Mouse (Mus musculus): ENCODE results near the gene Tmbim4. TPM values are rescaled to one million over a fixed set of nuclear protein-coding genes. Genes with fewer than 3 reads are reported as not detected.

Gene Tmbim4
- total and polyA plus RNA-seq, 3 experiments = 146 to 487 (median 146) TPM

GRCm38 (mm10) chr10:120245681-120246080 lies 44.3 kb downstream of the Tmbim4 start:
- DNase-seq = no peak

GRCm38 (mm10) chr10:120246994-120247750 lies 45.8 kb downstream of the Tmbim4 start:
- DNase-seq = peak; percentile 28

DNA sequence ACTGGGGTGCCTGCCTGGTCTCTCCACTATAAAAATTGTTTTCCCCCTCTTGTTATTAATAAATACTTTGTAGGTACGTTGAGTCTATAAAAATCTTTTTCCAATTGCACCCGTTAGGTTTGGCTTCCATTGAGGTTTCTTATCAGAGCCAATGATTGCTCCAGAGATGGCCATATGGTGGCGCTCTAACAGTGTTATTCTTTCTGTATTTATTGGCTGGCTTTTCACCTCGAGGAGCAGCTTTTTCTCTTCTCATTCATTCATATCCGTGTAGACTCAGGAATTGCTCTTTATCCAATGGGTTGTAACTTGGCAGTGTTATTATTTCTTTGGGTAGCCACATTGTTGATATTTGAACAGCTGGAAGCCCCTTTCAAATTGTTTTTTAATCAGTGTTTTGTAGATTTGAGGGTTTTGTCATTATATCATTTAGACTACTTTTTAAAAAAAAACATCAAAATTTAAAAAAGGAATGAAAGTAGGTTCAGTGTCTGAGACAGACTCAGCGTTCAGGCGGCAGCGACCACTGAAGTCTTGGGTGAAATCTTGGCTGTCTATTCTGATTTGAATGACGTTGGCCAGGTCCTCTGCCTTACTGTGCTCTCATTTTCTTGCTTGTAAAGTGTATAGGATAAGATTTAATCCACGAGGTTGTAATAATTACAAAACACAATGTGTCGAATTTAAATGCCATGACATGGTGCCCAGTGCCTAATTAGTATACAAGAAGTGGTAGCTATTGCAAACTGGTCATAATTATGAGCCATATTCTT lies 49.7 kb downstream of the Tmbim4 start:
- no peak for DNase-seq

DNA sequence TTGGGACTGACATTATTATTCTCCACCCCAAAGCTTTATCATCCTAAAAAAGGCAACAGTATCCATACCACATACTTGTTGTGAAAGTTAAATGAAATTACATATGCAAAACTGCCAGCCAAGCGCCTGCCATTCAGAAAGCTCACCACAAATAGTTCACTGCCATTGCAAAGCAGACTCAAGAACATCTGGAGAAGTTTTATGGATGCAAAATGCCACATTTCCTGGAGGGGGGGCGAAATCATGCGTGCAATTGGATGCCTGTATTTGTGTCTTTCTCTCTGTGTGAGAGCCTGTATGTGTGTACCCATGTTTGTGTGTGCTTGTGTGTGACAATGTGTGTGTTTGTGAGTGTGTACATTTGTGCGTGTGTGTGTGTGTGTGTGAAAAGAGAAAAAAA lies 50.4 kb downstream of the Tmbim4 start:
- DNase-seq = no peak

DNA sequence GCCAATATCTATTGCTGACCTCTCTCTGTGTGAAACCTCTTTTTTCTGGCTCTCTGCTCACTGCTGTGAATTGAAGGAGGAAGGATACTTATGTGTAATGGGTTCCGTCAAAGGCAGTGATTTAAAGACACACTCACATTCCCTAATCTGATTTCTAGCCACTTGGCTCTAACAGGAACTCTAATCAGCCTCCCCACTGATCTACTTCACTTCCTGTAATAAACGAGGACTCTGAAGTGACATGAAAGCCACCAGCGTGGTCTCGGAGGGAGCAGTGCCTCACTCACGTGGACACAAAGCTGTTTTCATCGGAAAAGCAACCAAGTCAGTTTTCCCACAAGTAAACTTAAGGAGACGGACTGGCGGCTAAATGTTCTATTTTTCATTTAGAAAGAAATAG lies 51.4 kb downstream of the Tmbim4 start:
- no peak for DNase-seq

DNA sequence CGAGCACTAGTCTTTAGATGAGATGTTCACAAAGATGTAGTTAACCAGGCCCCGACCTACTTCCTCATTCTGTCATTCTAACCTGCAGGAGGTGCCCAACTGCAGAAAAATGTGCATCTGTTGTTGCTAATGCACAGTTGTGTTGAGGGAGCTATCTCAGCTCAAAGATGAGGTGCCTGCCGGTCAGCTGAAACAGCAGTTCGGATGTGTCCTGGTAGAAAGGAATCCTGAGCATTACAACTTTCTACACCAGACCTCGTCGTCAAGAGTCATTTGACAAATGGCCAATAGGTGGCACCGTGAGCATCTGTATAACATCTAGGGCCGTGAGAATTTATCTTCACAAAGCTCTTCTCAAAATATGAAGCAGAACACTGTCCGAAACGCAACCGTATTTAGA lies 55.8 kb downstream of the Tmbim4 start:
- peak; percentile 46 for DNase-seq

- DNase-seq = no peak
Measured at GRCm38 (mm10) chr10:120267790-120268189, 66.4 kb downstream of the Tmbim4 start.

GRCm38 (mm10) chr10:120269946-120270345 lies 68.6 kb downstream of the Tmbim4 start:
- DNase-seq = no peak

DNA sequence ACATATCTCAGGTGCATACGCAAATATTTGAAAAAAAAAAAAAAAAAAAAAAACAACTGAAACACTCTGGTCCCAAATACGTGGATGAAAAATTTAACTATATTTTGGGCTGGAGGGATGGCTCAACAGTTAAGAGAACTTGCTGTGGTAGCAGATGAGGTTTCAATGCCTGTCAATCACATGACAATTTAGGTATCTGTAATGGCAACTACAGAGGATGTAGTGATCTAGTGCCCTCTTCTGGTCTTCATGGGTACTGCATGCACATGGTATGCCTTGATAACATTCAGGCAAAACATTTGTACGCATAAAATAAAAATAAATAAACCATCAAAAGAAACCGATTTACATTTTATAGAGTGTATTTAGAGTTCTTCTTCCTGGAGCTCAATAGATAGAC lies 69.4 kb downstream of the Tmbim4 start:
- peak; percentile 26 for DNase-seq

- no peak for DNase-seq
Measured at GRCm38 (mm10) chr10:120271318-120271717, 69.9 kb downstream of the Tmbim4 start.

DNA sequence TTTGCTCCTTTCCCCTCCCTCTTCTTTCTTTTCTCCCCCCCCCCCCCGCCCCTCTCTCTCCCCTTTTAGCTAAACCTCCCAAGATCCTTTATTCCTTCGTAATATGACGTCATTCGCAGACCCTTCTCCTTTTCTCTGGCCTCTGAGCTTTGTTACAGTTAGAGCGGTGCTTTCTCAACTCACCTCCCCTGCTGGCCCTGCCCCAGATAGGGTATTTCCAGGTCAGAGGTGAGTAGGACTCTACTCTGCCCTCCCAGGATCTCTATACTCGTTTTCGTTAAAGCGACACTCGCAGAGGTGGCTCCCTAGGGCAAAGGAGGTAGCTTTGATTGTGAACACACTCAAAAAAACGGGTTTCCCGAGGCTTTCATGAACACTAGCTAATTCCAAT lies 70.5 kb downstream of the Tmbim4 start:
- no peak for DNase-seq

- DNase-seq = no peak
Measured at GRCm38 (mm10) chr10:120272270-120272883, 71.0 kb downstream of the Tmbim4 start.

- DNase-seq = no peak
Measured at GRCm38 (mm10) chr10:120273335-120273734, 71.9 kb downstream of the Tmbim4 start.

Other genes starting within 250 kb of the Tmbim4 start
- gene Helb, start 88.6 kb upstream of the Tmbim4 start, total RNA-seq (2021) = 10 to 100 TPM in 1 of 2 experiments, 1 to 10 TPM in 1; 6.9 to 10.1 TPM
- 3.4 and 4.8 TPM in 2 replicates for gene Helb, start 88.6 kb upstream of the Tmbim4 start, polyA plus RNA-seq (2012; rRNA removed)
- 1 to 10 TPM; 3.4 to 4.4 TPM for gene Irak3, start 540 bp downstream of the Tmbim4 start, total RNA-seq (2021)
- 1.4 and 1.6 TPM in 2 replicates for gene Irak3, start 540 bp downstream of the Tmbim4 start, polyA plus RNA-seq (2012; rRNA removed)
- 10 to 100 TPM; 22.6 to 32.1 TPM for gene Llph, start 25.5 kb downstream of the Tmbim4 start, total RNA-seq (2021)
- 1.6 and 2.8 TPM in 2 replicates for gene Llph, start 25.5 kb downstream of the Tmbim4 start, polyA plus RNA-seq (2012; rRNA removed)

Measured in adrenal gland, adult 2 months (tissue).